15 mouse cellular contexts compared by ENCODE assay signal in the genomic region with DNA sequence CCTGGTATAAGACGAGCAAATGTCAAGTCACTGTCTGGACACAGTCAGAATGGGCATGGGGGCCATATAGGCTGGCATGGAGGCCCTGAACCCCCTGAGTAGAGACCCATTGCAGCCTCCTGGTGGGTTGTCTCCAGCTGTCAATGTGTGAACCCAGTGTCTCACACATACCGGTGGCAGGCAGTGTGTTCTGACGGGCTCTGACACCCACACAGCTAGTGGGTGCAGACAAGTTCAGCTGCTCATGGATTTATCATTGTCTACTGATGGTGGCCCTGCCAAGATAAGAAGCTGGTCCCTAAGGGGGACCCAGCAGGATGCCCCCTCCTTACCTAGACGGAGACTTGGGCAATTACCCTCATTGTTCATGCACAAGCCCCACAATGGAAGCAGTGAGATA.
"Had no signal": no experiment of that assay in that cellular context is flagged by ENCODE, and none has a peak within 500 bp of the region (broad histone marks: within the 10 kb centered on the region; RNA-seq: fewer than 3 reads in every experiment).

No protein-coding gene starts in this region.

- H3K27ac ChIP-seq: kidney, postnatal 0 days; left cerebral cortex, adult 2 months; liver, embryonic 13.5 days; midbrain, embryonic 10.5 days; midbrain, embryonic 13.5 days; neural tube, embryonic 13.5 days had no signal

- H3K4me3 ChIP-seq: left cerebral cortex, adult 2 months; liver, embryonic 13.5 days; midbrain, embryonic 10.5 days; midbrain, embryonic 13.5 days; myocyte; neural tube, embryonic 13.5 days had no signal

- DNase-seq: kidney, adult 2 months; kidney, postnatal 25 days; layer of hippocampus, postnatal 36 days; liver, embryonic 13.5 days; lung, adult 2 months; lung, postnatal 14 days; lung, postnatal 4 days; thymus, adult 18-20 months; thymus, postnatal 36 days had no signal
